Mouse (Mus musculus) forebrain, embryonic 12.5 days (tissue): ENCODE measurements around the gene Magea8. TPM values are rescaled to one million over a fixed set of nuclear protein-coding genes. Genes with fewer than 3 reads are reported as not detected.
"Not testable (repeated sequence)": the region's sequence is repeated elsewhere in the genome, so short reads cannot be mapped to it uniquely, and the experiment has no call there.

ENCODE experiments used
- ATAC-seq: fragments of 200-750 bp; cut with Nextera tagmentation; 2 replicates; pipeline ENCODE4 v1.8.0; 2017; ENCODE audit warnings: moderate TSS enrichment; ENCODE audit not compliant: low FRiP score
- H3K27ac ChIP-seq: fragments of 300-500 bp; sonication (generic); 2 replicates; pipeline ENCODE4 v1.5.1; 2016; ENCODE audit warnings: mild to moderate bottlenecking
- H3K27me3 ChIP-seq: fragments of 300-500 bp; sonication (generic); 2 replicates; pipeline ENCODE4 v1.6.1; 2016; ENCODE audit warnings: mild to moderate bottlenecking
- H3K36me3 ChIP-seq: fragments of 300-500 bp; sonication (generic); replicated peaks from 2 replicates; pipeline ENCODE4 v1.6.1; 2016; ENCODE audit warnings: mild to moderate bottlenecking
- H3K4me1 ChIP-seq: fragments of 300-500 bp; sonication (generic); 2 replicates; pipeline ENCODE4 v1.6.1; 2016
- H3K4me2 ChIP-seq: fragments of 300-500 bp; sonication (generic); 2 replicates; pipeline ENCODE4 v1.6.1; 2016; ENCODE audit warnings: mild to moderate bottlenecking, moderate library complexity
- H3K4me3 ChIP-seq: fragments of 300-500 bp; sonication (generic); replicated peaks from 2 replicates; pipeline ENCODE4 v1.5.1; 2016; ENCODE audit warnings: mild to moderate bottlenecking
- H3K9ac ChIP-seq: fragments of 300-500 bp; sonication (generic); 2 replicates; pipeline ENCODE4 v1.6.1; 2016; ENCODE audit warnings: mild to moderate bottlenecking
- H3K9me3 ChIP-seq: fragments of 300-500 bp; sonication (generic); 2 replicates; pipeline ENCODE4 v1.6.1; 2016
- WGBS: fragments of 180-500 bp; shearing (Covaris S2); methylation state at CpG from one replicate; pipeline ENCODE4 v1.1.7; 2016; 5-methylcytosine and 5-hydroxymethylcytosine counted together
- polyA plus RNA-seq: library from polyadenylated mRNA; unstranded; fragments of >200 nt; fragmentation: Nextera tagmentation; extraction: Ambion mirVana; gene quantifications from 2 replicates; pipeline ENCODE4 v1.2.1, GENCODE M21; 2016

The Magea8 gene
- not detected in 2 replicates for polyA plus RNA-seq

- WGBS, result 89% methylated on average over 11 of the region's 11 CpGs
- not testable (repeated sequence) for H3K27ac ChIP-seq, H3K9me3 ChIP-seq, H3K9ac ChIP-seq, H3K4me2 ChIP-seq, H3K36me3 ChIP-seq, H3K4me3 ChIP-seq, ATAC-seq, H3K27me3 ChIP-seq, H3K4me1 ChIP-seq
These were observed at the start of gene Magea8 for GRCm38 (mm10) chrX:154995750-154996149. TSS of gene Magea8 (minus strand) at chrX:154995850.

GRCm38 (mm10) chrX:154949405-154949804 is 46.2 kb downstream of the Magea8 start, which contains the start of gene Magea3:
TSS of gene Magea3 (minus strand) at chrX:154949505.
- not testable (repeated sequence) for H3K9me3 ChIP-seq, ATAC-seq, H3K4me1 ChIP-seq, H3K4me3 ChIP-seq, H3K27me3 ChIP-seq, H3K36me3 ChIP-seq, H3K27ac ChIP-seq, H3K4me2 ChIP-seq, H3K9ac ChIP-seq
- WGBS, result 65% methylated on average over 1 of the region's 1 CpGs

GRCm38 (mm10) chrX:154935887-154936286 is 59.8 kb downstream of the Magea8 start, which contains the start of gene Magea6:
TSS of gene Magea6 (minus strand) at chrX:154935987.
- H3K9ac ChIP-seq, H3K9me3 ChIP-seq, H3K4me3 ChIP-seq, H3K4me2 ChIP-seq, ATAC-seq, H3K27me3 ChIP-seq, H3K27ac ChIP-seq, H3K4me1 ChIP-seq, H3K36me3 ChIP-seq: not testable (repeated sequence)
- WGBS, result 50% methylated on average over 1 of the region's 1 CpGs

Other genes with a start within 250 kb of the Magea8 start
- not detected in 2 replicates for gene Cldn34b1, start 105.6 kb downstream of the Magea8 start, polyA plus RNA-seq
- gene Magea6, start 59.9 kb downstream of the Magea8 start, polyA plus RNA-seq, result not detected in 2 replicates
- not detected in 2 replicates for gene Magea3, start 46.3 kb downstream of the Magea8 start, polyA plus RNA-seq
- gene Magea5, start 67.3 kb upstream of the Magea8 start, polyA plus RNA-seq, result not detected in 2 replicates
- not detected in 2 replicates for gene Magea1, start 93.9 kb upstream of the Magea8 start, polyA plus RNA-seq
- gene Magea2, start 97.8 kb upstream of the Magea8 start, polyA plus RNA-seq, result not detected in 2 replicates
- not detected in 2 replicates for gene Cldn34b2, start 132.6 kb upstream of the Magea8 start, polyA plus RNA-seq
- 58.9 and 62.1 TPM in 2 replicates for gene Sat1, start 220.6 kb upstream of the Magea8 start, polyA plus RNA-seq